Mouse (Mus musculus) frontal cortex, adult 2 months (tissue): Measurements from ENCODE around the gene Helz2. TPM values are rescaled to one million over a fixed set of nuclear protein-coding genes. Genes with fewer than 3 reads are reported as not detected.

Experiments used
- DNase-seq, 2 experiments: peaks; one replicate each; pipeline ENCODE4 v3.0.0; 2022; ENCODE audit warnings: low spot score in 1 of 2; ENCODE audit errors: extremely low spot score in 1 of 2
- polyA plus RNA-seq: library from polyadenylated mRNA; depleted of rRNA; stranded (reverse); fragments of >200 nt; gene quantifications from 2 replicates; pipeline ENCODE4 v1.2.3, GENCODE M21; 2012; rRNA removed

Gene Helz2
- 3.0 TPM in 2 replicates for polyA plus RNA-seq

GRCm38 (mm10) chr2:181241602-181242313 is at the start of gene Helz2:
Gene Helz2, minus strand, starts transcription at chr2:181242027.
- DNase-seq, result no peak

DNA sequence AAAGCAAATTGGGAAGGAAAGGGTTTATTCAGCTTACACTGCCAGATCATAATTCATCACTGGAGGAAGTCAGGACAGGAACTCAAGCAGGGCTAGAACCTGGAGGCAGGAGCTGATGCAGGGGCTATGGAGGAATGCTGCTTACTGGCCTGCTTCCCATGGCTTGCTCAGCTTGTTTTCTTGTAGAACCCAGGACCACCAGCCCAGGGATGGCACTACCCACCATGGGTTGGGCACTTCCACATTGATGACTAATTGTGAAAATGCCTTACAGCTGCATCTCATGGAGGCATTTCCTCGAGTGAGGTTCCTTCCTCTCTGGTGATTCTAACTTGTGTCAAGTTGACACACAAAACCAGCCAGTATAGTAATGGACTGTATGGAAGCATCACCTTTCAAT is 49.1 kb upstream of the Helz2 start:
- no peak for DNase-seq

- no peak for DNase-seq
Measured at GRCm38 (mm10) chr2:181288691-181289090, 46.9 kb upstream of the Helz2 start.

- peak; percentile 91 to 94 for DNase-seq
Measured at GRCm38 (mm10) chr2:181287958-181288350, 46.1 kb upstream of the Helz2 start, which contains the start of gene Gmeb2. Gene Gmeb2, minus strand, starts transcription at chr2:181288035.

GRCm38 (mm10) chr2:181287338-181287957 is 45.6 kb upstream of the Helz2 start:
- peak in 1 of 2 experiments; percentile 73 for DNase-seq

GRCm38 (mm10) chr2:181286629-181287337 is 45.0 kb upstream of the Helz2 start:
- DNase-seq, result no peak

GRCm38 (mm10) chr2:181279968-181280367 is 38.1 kb upstream of the Helz2 start:
- DNase-seq, result no peak

DNA sequence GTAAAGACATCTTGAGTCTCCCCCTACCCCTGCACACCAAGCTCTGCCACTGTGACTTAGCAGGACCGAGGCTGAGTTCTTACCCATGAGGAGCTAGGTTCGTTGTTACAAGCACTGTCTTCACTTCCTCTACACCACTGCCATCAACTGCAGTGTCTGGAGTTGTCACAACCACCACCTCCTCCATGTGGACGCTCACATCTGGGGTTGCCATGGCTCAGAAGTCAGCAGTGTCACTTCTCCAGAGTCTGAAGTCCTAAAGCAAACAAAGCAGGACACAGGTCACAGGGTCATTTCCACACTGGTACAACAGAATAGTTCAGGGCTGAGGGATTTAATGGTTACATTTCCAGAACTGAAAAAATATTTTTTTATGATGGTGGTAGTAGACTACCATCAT is 36.0 kb upstream of the Helz2 start:
- no peak for DNase-seq

DNA sequence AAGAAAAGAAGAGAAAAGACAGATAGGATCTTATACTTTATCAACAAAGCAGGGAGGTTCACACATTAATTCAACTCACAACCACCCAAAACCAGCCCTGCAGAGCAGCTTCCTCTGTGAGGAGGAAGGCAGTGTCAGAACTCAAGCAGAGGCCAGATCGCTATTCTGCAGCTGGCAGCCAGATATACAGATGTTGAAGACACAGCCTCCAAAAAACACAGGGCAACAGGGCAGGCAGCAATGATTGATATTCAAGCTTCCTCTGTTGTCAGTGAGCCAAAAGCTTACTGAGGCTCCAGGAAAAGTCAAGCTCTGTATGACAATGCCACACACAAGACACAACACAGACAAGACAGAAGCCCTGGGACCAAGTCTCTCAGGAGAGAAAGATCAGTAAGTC is 34.9 kb upstream of the Helz2 start:
- no peak for DNase-seq

DNA sequence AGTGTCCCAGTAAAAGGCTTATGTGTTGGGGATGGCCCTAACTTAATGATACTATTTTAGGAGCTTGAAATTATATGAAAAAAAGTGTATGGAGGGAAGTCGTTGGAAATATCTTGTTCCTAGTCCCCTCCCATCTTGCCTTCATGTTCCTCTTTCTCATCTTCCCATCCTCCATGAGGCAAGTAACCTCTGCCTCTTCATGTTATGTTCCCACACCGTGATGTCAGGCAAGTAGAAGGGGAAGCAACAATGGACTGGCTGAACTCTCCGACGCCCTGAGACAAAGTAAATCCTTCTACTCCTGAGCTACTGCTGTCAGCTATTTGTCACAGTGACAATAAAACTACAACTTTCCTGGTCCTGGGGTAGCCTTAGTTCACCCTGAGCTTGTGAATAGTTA is 32.8 kb upstream of the Helz2 start:
- no peak for DNase-seq

- no peak for DNase-seq
Measured at GRCm38 (mm10) chr2:181273829-181274228, 32.0 kb upstream of the Helz2 start.

DNA sequence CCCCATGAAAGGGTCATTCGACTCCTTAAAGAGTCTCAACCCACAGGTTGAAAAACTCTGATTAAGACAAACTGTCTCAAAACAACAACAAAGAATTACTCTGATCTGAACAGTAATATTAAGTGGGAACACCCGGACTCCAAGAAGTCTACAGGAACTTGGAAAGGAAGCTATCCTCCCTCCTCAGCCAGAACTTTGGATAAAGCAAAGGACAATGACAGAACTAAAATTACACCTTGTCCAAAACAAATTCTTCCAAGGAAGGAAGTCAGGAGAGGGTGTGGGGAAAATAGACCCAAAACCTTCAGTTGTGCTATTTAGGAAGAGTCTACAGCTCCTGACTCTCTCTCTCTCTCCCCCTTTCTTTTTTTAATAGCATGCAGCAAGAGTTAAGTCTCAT is 30.3 kb upstream of the Helz2 start:
- DNase-seq, result no peak

- no peak for DNase-seq
Measured at GRCm38 (mm10) chr2:181266839-181267238, 25.0 kb upstream of the Helz2 start.

GRCm38 (mm10) chr2:181253248-181253647 is 11.4 kb upstream of the Helz2 start:
- no peak for DNase-seq

GRCm38 (mm10) chr2:181251841-181252240 is 10.0 kb upstream of the Helz2 start:
- no peak for DNase-seq

DNA sequence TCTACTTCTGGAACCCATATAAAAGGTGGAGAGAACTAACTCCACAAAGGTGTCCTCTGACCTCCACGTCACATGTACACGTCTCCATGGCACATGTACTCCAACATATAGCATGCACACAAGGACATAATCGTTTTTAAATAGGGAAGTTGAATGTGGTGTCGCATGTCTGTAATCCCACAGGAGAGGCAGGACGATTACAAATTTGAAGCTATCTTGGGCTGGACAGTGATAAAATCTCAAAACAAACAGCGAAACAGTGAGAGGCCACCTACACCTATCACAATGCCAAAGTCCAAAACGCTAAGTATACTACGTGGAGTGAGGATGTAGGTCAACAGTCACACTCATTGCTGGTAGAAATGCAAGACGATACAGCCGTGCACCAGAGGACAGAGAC is 7.4 kb upstream of the Helz2 start:
- no peak for DNase-seq

- no peak for DNase-seq
Measured at GRCm38 (mm10) chr2:181245031-181245430, 3.2 kb upstream of the Helz2 start.

GRCm38 (mm10) chr2:181243706-181244394 is 2.0 kb upstream of the Helz2 start:
- DNase-seq, result no peak

GRCm38 (mm10) chr2:181242314-181242665 is 463 bp upstream of the Helz2 start:
- DNase-seq, result no peak

GRCm38 (mm10) chr2:181240806-181241440 is 904 bp downstream of the Helz2 start:
- DNase-seq, result no peak

- DNase-seq, result peak in 1 of 2 experiments; percentile 7
Measured at GRCm38 (mm10) chr2:181239261-181239660, 2.6 kb downstream of the Helz2 start.
